Mouse (Mus musculus): Measurements from ENCODE around the gene Map3k14. TPM values are rescaled to one million over a fixed set of nuclear protein-coding genes. Genes with fewer than 3 reads are reported as not detected.

Map3k14 gene
- polyA plus RNA-seq, 1 experiment from 2014 or later, result 5.0 TPM

GRCm38 (mm10) chr11:103197340-103197739 lies 69.9 kb downstream of the Map3k14 start:
- 88% methylated on average over 4 of the region's 4 CpGs for WGBS
- Histone ChIP-seq H3K4me2 (no peak overlapping the region), H3K36me3 (replicated peaks) (0 out of 2 replicates have a peak, but pooled peaks cover 4% of the 10 kb centered on the region), H3K9me3 (no peaks in the 10 kb centered on the region), H3K9ac (no peak overlapping the region), H3K27ac (no peak overlapping the region), H3K4me3 (no peak overlapping the region), H3K27me3 (replicated peaks) (peaks cover 79% of the 10 kb centered on the region), H3K4me1 (peaks cover 35% of the 10 kb centered on the region)
- no peak for ATAC-seq (replicated peaks)

- Histone ChIP-seq H3K9me3 (no peaks in the 10 kb centered on the region), H3K4me3 (no peak overlapping the region), H3K27me3 (replicated peaks) (peaks cover 94% of the 10 kb centered on the region), H3K4me1 (peaks cover 29% of the 10 kb centered on the region), H3K9ac (no peak overlapping the region), H3K4me2 (no peak overlapping the region), H3K36me3 (replicated peaks) (0 out of 2 replicates have a peak, but pooled peaks cover 4% of the 10 kb centered on the region), H3K27ac (no peak overlapping the region)
- whole genome bisulfite sequencing, result 81% methylated on average over 5 of the region's 5 CpGs
- no peak for ATAC-seq (replicated peaks)
These were observed 71.6 kb downstream of the Map3k14 start for GRCm38 (mm10) chr11:103195656-103196055.

GRCm38 (mm10) chr11:103195236-103195635 lies 72.0 kb downstream of the Map3k14 start:
- ATAC-seq (replicated peaks), result no peak
- H3K9ac ChIP-seq, result no peak overlapping the region
- H3K27ac ChIP-seq, result no peak overlapping the region
- peaks cover 29% of the 10 kb centered on the region for H3K4me1 ChIP-seq
- H3K36me3 ChIP-seq (replicated peaks), result peaks cover 4% of the 10 kb centered on the region; the same call in 1 of the 2 replicates
- H3K4me2 ChIP-seq, result no peak overlapping the region
- no peak overlapping the region for H3K4me3 ChIP-seq
- 90% methylated on average over 18 of the region's 18 CpGs for WGBS
- H3K27me3 ChIP-seq (replicated peaks), result peaks cover 94% of the 10 kb centered on the region
- no peaks in the 10 kb centered on the region for H3K9me3 ChIP-seq

GRCm38 (mm10) chr11:103193825-103194168 lies 73.5 kb downstream of the Map3k14 start:
- 33% methylated on average over 9 of the region's 9 CpGs for WGBS
- H3K4me2 ChIP-seq, result no peak overlapping the region
- H3K9me3 ChIP-seq, result no peaks in the 10 kb centered on the region
- H3K27me3 ChIP-seq (replicated peaks), result peaks cover 88% of the 10 kb centered on the region
- peaks cover 17% of the 10 kb centered on the region for H3K4me1 ChIP-seq
- peaks cover 4% of the 10 kb centered on the region; the same call in 1 of the 2 replicates for H3K36me3 ChIP-seq (replicated peaks)
- H3K4me3 ChIP-seq, result no peak overlapping the region
- no peak for ATAC-seq (replicated peaks)
- no peak overlapping the region for H3K9ac ChIP-seq
- no peak overlapping the region for H3K27ac ChIP-seq

GRCm38 (mm10) chr11:103192956-103193824 lies 74.1 kb downstream of the Map3k14 start:
- H3K4me2 ChIP-seq, result peak overlapping the region; percentile 52
- H3K4me3 ChIP-seq, result peak overlapping the region; percentile 26
- peaks cover 83% of the 10 kb centered on the region for H3K27me3 ChIP-seq (replicated peaks)
- 6% methylated on average over 44 of the region's 44 CpGs for WGBS
- H3K9me3 ChIP-seq, result no peaks in the 10 kb centered on the region
- ATAC-seq (replicated peaks), result peak; percentile 69
- no peak overlapping the region for H3K27ac ChIP-seq
- peak overlapping the region; percentile 21; the same call in 1 of the 2 replicates for H3K9ac ChIP-seq
- peaks cover 4% of the 10 kb centered on the region; the same call in 1 of the 2 replicates for H3K36me3 ChIP-seq (replicated peaks)
- H3K4me1 ChIP-seq, result peaks cover 12% of the 10 kb centered on the region

- peak overlapping the region; percentile 21; the same call in 1 of the 2 replicates for H3K9ac ChIP-seq
- no peak overlapping the region for H3K27ac ChIP-seq
- H3K27me3 ChIP-seq (replicated peaks), result peaks cover 76% of the 10 kb centered on the region
- peak overlapping the region; percentile 52 for H3K4me2 ChIP-seq
- no peaks in the 10 kb centered on the region for H3K9me3 ChIP-seq
- peaks cover 12% of the 10 kb centered on the region for H3K4me1 ChIP-seq
- peaks cover 4% of the 10 kb centered on the region; the same call in 1 of the 2 replicates for H3K36me3 ChIP-seq (replicated peaks)
- ATAC-seq (replicated peaks), result no peak
- 20% methylated on average over 28 of the region's 28 CpGs for WGBS
- peak overlapping the region; percentile 26 for H3K4me3 ChIP-seq
These were observed 74.9 kb downstream of the Map3k14 start for GRCm38 (mm10) chr11:103192230-103192955.

GRCm38 (mm10) chr11:103184891-103185290 lies 82.4 kb downstream of the Map3k14 start:
- Histone ChIP-seq H3K27me3 (replicated peaks) (0 out of 2 replicates have a peak, but pooled peaks cover 5% of the 10 kb centered on the region), H3K9ac (no peak overlapping the region), H3K36me3 (replicated peaks) (no peaks in the 10 kb centered on the region; the same call in 1 of the 2 replicates), H3K4me1 (no peaks in the 10 kb centered on the region), H3K27ac (no peak overlapping the region), H3K4me3 (no peak overlapping the region), H3K4me2 (no peak overlapping the region), H3K9me3 (no peaks in the 10 kb centered on the region)
- WGBS, result 31% methylated on average over 2 of the region's 2 CpGs
- no peak for ATAC-seq (replicated peaks)

GRCm38 (mm10) chr11:103181911-103182310 lies 85.4 kb downstream of the Map3k14 start:
- Histone ChIP-seq H3K4me2 (no peak overlapping the region), H3K27me3 (replicated peaks) (no peaks in the 10 kb centered on the region), H3K4me1 (no peaks in the 10 kb centered on the region), H3K27ac (no peak overlapping the region), H3K9ac (no peak overlapping the region), H3K9me3 (no peaks in the 10 kb centered on the region), H3K36me3 (replicated peaks) (no peaks in the 10 kb centered on the region), H3K4me3 (no peak overlapping the region)
- ATAC-seq (replicated peaks), result no peak
- 72% methylated on average over 3 of the region's 3 CpGs for WGBS

- H3K9ac ChIP-seq, result no peak overlapping the region
- no peaks in the 10 kb centered on the region for H3K36me3 ChIP-seq (replicated peaks)
- no peak for ATAC-seq (replicated peaks)
- no peaks in the 10 kb centered on the region for H3K4me1 ChIP-seq
- no peak overlapping the region for H3K4me2 ChIP-seq
- no peaks in the 10 kb centered on the region for H3K9me3 ChIP-seq
- WGBS, result 79% methylated on average over 9 of the region's 9 CpGs
- H3K4me3 ChIP-seq, result no peak overlapping the region
- no peaks in the 10 kb centered on the region for H3K27me3 ChIP-seq (replicated peaks)
- no peak overlapping the region for H3K27ac ChIP-seq
These were observed 85.9 kb downstream of the Map3k14 start for GRCm38 (mm10) chr11:103181349-103181748.

GRCm38 (mm10) chr11:103180426-103180825 lies 86.8 kb downstream of the Map3k14 start:
- no peaks in the 10 kb centered on the region for H3K9me3 ChIP-seq
- H3K9ac ChIP-seq, result no peak overlapping the region
- 88% methylated on average over 1 of the region's 1 CpGs for WGBS
- no peak overlapping the region for H3K4me2 ChIP-seq
- no peaks in the 10 kb centered on the region for H3K27me3 ChIP-seq (replicated peaks)
- H3K4me3 ChIP-seq, result no peak overlapping the region
- H3K36me3 ChIP-seq (replicated peaks), result no peaks in the 10 kb centered on the region
- no peak for ATAC-seq (replicated peaks)
- H3K27ac ChIP-seq, result no peak overlapping the region
- no peaks in the 10 kb centered on the region for H3K4me1 ChIP-seq

GRCm38 (mm10) chr11:103178748-103179147 lies 88.5 kb downstream of the Map3k14 start:
- H3K27me3 ChIP-seq (replicated peaks), result no peaks in the 10 kb centered on the region
- H3K27ac ChIP-seq, result no peak overlapping the region
- WGBS, result 89% methylated on average over 8 of the region's 8 CpGs
- H3K4me2 ChIP-seq, result no peak overlapping the region
- H3K4me3 ChIP-seq, result no peak overlapping the region
- no peak overlapping the region for H3K9ac ChIP-seq
- ATAC-seq (replicated peaks), result no peak
- H3K4me1 ChIP-seq, result peaks cover 12% of the 10 kb centered on the region; the same call in 1 of the 2 replicates
- H3K36me3 ChIP-seq (replicated peaks), result no peaks in the 10 kb centered on the region
- no peaks in the 10 kb centered on the region for H3K9me3 ChIP-seq

- Histone ChIP-seq H3K36me3 (replicated peaks) (no peaks in the 10 kb centered on the region), H3K27ac (no peak overlapping the region), H3K4me2 (no peak overlapping the region), H3K4me1 (peaks cover 19% of the 10 kb centered on the region; the same call in 1 of the 2 replicates), H3K9ac (no peak overlapping the region), H3K4me3 (no peak overlapping the region), H3K9me3 (no peaks in the 10 kb centered on the region), H3K27me3 (replicated peaks) (no peaks in the 10 kb centered on the region)
- no peak for ATAC-seq (replicated peaks)
- WGBS, result 81% methylated on average over 15 of the region's 15 CpGs
These were observed 89.3 kb downstream of the Map3k14 start for GRCm38 (mm10) chr11:103177815-103178485.
